Mouse (Mus musculus): ENCODE measurements around the gene Tnfrsf13b.
"Not testable (repeated sequence)": the region's sequence is repeated elsewhere in the genome, so short reads cannot be mapped to it uniquely, and the experiment has no call there.

DNA sequence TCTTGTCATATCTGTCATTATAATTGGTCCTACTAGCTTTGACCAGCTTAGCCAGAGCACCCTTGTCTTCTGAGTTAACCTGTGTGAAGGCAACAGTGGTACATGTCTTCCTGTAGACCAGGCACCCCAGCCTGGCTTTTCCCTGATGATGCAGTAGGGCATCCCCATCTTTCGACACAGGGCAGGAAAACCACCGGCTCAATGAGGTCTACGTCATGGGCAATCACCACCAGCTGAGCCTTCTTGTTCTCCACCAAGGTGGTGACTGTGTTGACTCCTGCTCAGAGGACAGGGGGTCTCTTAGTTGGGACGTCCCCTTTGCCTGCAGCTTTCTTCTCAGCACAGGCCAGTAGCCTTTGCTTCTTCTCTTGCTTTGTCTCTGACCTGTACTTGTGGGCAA, 4.1 kb downstream of the Tnfrsf13b start:
- not testable (repeated sequence) for TF ChIP-seq CTCF, EP300 (IDR thresholded peaks at IDR 0.05; ENCODE audit: low read depth)
